Mouse (Mus musculus): ENCODE data around the gene Tnk1. TPM values are rescaled to one million over a fixed set of nuclear protein-coding genes. Genes with fewer than 3 reads are reported as not detected.

Gene Tnk1
- 0.77 and 1.7 TPM in 2 replicates for polyA plus RNA-seq (2016; fragmentation: Nextera tagmentation; extraction: Ambion mirVana)

DNA sequence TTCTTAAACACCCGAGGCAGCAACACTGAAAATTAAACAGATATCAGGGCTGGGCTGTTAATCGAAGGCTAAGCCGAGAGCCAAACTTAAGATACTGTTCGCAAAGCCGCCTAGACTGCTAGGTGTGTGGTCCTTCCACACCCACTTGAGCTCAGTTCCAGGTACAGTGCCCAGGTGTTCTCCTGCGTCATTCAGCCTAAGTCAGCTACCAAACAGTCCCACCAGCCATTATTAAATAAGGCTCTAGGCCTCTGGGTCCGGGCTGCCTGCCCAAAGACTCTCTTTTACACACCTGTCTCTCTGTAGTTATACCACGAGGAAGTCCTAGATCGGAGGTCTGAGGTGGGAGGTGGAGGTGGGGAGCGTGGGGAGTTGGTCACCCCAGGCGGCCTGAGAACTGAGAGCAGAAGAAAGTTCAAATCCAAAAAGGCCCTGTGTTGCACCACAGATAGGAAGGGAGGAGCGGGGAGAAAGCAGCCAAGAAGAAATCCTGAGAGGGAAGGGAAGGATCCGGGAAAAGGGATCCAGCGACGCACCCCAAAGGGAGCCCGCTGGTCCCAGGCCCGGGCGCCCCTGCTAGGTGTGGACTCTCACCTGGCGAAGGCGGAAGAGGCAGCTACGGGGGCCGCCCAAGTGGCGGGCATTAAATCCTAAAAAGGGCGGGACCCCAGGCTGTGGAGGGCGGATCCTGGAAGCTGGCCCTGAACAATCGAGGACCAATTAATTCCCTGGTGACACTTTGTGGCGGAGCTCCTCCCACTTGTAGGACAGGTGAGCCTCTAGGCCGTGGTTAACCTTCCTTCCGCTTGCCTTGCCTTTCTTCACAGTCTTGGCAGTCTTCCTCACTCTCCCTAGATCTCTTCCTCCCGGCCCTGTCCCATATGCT, at the start of gene Tnk1:
Tnk1 (minus strand) TSS at position 618 of the 886 bp plus-strand sequence.
- Histone ChIP-seq H3K27me3 (ENCODE audit: insufficient read depth, poor library complexity, severe bottlenecking) (peaks cover 38% of the 10 kb centered on the region), H3K4me1 (replicated peaks) (peaks cover 25% of the 10 kb centered on the region), H3K4me3 (peak within 1 kb of the TSS; percentile 36), H3K36me3 (no peaks in the 10 kb centered on the region), H3K27ac (0 out of 2 replicates have a peak within 1 kb of the TSS, but pooled peaks have one; percentile 29), H3K9me3 (no peaks in the 10 kb centered on the region)
- 20% methylated on average over 30 of the region's 30 CpGs for WGBS
- DNase-seq (ENCODE audit: low spot score), result no peak

DNA sequence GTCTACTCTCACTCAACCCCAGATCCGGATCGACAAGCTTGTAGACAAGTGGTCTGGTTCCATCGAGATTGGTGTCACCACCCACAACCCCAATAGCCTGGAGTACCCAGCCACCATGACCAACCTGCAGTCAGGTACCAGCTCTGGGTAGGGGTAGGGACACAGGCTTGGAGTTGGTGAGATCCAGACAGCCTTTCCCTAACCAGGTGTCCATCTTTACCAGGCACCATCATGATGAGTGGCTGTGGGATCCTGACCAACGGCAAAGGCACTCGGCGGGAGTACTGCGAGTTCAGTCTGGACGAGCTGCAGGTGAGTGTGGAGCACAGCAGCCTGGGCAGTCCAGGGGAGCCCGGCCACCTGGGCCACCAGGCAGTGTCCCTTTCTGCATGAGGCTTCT, 45.8 kb upstream of the Tnk1 start:
- peak overlapping the region; percentile 18; the same call in 1 of the 2 replicates for H3K4me3 ChIP-seq
- no peak for DNase-seq (ENCODE audit: low spot score)
- H3K27me3 ChIP-seq (ENCODE audit: insufficient read depth, poor library complexity, severe bottlenecking), result no peaks in the 10 kb centered on the region
- H3K9me3 ChIP-seq, result no peaks in the 10 kb centered on the region
- WGBS, result 95% methylated on average over 9 of the region's 9 CpGs
- peaks cover 35% of the 10 kb centered on the region for H3K4me1 ChIP-seq (replicated peaks)
- H3K36me3 ChIP-seq, result peaks cover 65% of the 10 kb centered on the region
- no peak overlapping the region for H3K27ac ChIP-seq

GRCm38 (mm10) chr11:69902972-69903371, 44.4 kb upstream of the Tnk1 start:
- Histone ChIP-seq H3K27me3 (ENCODE audit: insufficient read depth, poor library complexity, severe bottlenecking) (no peaks in the 10 kb centered on the region), H3K9me3 (no peaks in the 10 kb centered on the region), H3K4me1 (replicated peaks) (peaks cover 49% of the 10 kb centered on the region), H3K36me3 (peaks cover 51% of the 10 kb centered on the region), H3K4me3 (peak overlapping the region; percentile 98), H3K27ac (peak overlapping the region; percentile 99; the same call in 1 of the 2 replicates)
- 93% methylated on average over 13 of the region's 13 CpGs for WGBS
- DNase-seq (ENCODE audit: low spot score), result no peak

GRCm38 (mm10) chr11:69901993-69902392, 43.5 kb upstream of the Tnk1 start:
- peaks cover 50% of the 10 kb centered on the region for H3K4me1 ChIP-seq (replicated peaks)
- WGBS, result under 1% methylated on average over 39 of the region's 39 CpGs
- peak overlapping the region; percentile 99 for H3K27ac ChIP-seq
- H3K36me3 ChIP-seq, result peaks cover 41% of the 10 kb centered on the region
- peak overlapping the region; percentile 98 for H3K4me3 ChIP-seq
- no peaks in the 10 kb centered on the region for H3K9me3 ChIP-seq
- H3K27me3 ChIP-seq (ENCODE audit: insufficient read depth, poor library complexity, severe bottlenecking), result no peaks in the 10 kb centered on the region
- peak; percentile 30 for DNase-seq (ENCODE audit: low spot score)

- Histone ChIP-seq H3K36me3 (peaks cover 36% of the 10 kb centered on the region), H3K27ac (peak overlapping the region; percentile 99), H3K4me3 (peak overlapping the region; percentile 98), H3K9me3 (no peaks in the 10 kb centered on the region), H3K27me3 (ENCODE audit: insufficient read depth, poor library complexity, severe bottlenecking) (no peaks in the 10 kb centered on the region), H3K4me1 (replicated peaks) (peaks cover 50% of the 10 kb centered on the region)
- peak; percentile 97 for DNase-seq (ENCODE audit: low spot score)
- WGBS, result under 1% methylated on average over 42 of the region's 42 CpGs
Observed at GRCm38 (mm10) chr11:69901406-69901846, 42.9 kb upstream of the Tnk1 start.

DNA sequence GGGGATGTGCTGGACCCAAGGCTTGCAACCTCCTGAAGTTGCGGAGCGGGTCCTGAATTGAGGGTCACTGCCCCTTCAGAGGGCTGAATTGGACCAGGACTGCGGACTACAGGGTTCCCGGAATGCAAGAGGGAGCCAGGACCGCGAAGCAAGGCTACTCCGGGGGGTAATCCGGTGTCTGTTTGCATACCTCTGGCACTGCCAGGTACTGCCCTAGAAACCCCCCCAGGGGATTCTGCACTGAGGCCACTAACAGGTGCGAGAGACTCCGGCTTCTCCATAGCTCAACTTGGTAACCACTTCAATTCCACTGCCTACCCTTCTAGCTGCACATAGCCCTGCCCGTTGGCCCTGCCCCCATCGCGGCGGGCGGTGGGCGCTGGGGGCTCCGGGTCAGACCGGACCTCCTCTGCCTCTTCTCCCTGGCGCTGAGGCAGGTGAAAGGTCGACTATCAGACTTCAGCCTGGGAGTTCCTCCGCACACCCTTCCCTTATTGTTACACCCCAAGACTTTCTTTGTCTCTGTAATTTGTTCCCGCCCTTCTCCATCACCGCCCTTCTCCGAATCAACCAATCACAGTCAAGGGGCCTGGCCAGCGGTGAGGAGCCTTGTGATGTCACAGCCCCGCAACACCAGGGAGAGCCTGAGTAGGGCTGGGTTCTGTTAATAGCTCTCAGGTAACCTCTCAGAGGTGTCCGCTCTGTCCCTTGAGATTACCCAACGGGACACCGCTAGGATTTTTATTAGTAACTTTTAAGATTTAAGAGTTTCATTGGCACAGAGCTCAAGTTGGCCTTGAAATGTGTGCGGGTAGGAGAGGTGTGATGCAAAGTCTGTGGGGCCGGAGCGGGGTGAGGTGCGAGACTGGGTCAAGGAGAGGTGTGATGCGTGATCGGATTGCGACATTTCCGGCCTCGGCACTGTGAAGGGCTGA, 42.2 kb upstream of the Tnk1 start, which contains the start of the genes 2810408A11Rik and Neurl4:
2810408A11Rik (minus strand) TSS at position 517 of the 935 bp plus-strand sequence.
Neurl4 (plus strand) TSS at position 602 of the 935 bp plus-strand sequence.
- Histone ChIP-seq H3K4me3 (peak within 1 kb of the TSS; percentile 98), H3K27ac (peak within 1 kb of the TSS; percentile 99), H3K27me3 (ENCODE audit: insufficient read depth, poor library complexity, severe bottlenecking) (no peaks in the 10 kb centered on the region), H3K4me1 (replicated peaks) (peaks cover 50% of the 10 kb centered on the region), H3K36me3 (peaks cover 29% of the 10 kb centered on the region), H3K9me3 (no peaks in the 10 kb centered on the region)
- WGBS, result under 1% methylated on average over 38 of the region's 38 CpGs
- peak; percentile 92 for DNase-seq (ENCODE audit: low spot score)

GRCm38 (mm10) chr11:69899870-69900269, 41.3 kb upstream of the Tnk1 start:
- Histone ChIP-seq H3K9me3 (no peaks in the 10 kb centered on the region), H3K27me3 (ENCODE audit: insufficient read depth, poor library complexity, severe bottlenecking) (no peaks in the 10 kb centered on the region), H3K36me3 (peaks cover 20% of the 10 kb centered on the region), H3K4me1 (replicated peaks) (peaks cover 53% of the 10 kb centered on the region), H3K4me3 (peak overlapping the region; percentile 98), H3K27ac (peak overlapping the region; percentile 99)
- 31% methylated on average over 4 of the region's 4 CpGs for WGBS
- no peak for DNase-seq (ENCODE audit: low spot score)

GRCm38 (mm10) chr11:69895291-69895690, 36.8 kb upstream of the Tnk1 start, which contains the start of gene Acap1:
Acap1 (minus strand) TSS chr11:69895539.
- Histone ChIP-seq H3K36me3 (no peaks in the 10 kb centered on the region), H3K27ac (0 out of 2 replicates have a peak within 1 kb of the TSS, but pooled peaks have one; percentile 16), H3K9me3 (no peaks in the 10 kb centered on the region), H3K4me1 (replicated peaks) (peaks cover 33% of the 10 kb centered on the region), H3K27me3 (ENCODE audit: insufficient read depth, poor library complexity, severe bottlenecking) (no peaks in the 10 kb centered on the region), H3K4me3 (no peak within 1 kb of the TSS)
- 75% methylated on average over 4 of the region's 4 CpGs for WGBS
- no peak for DNase-seq (ENCODE audit: low spot score)

DNA sequence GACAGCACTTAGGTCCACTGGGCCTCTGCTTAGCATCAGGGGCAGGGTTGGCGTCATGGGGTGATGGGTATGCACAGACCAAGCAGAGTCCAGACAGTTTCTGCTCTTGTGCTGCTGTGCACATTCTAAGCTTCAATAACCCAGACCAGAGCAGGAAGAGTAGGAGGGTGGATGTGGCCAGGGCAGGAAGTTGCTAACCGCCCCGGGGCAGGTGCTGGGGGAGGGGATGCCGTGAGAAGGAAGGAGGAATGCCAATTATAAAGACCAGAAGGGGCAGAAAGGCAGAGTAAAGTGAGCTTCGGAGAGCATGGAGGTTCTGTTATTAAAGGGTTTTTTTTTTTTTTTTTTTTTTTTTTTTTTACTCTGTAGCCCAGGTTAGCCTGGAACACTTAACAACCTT, 36.1 kb upstream of the Tnk1 start:
- Histone ChIP-seq H3K9me3 (no peaks in the 10 kb centered on the region), H3K27me3 (ENCODE audit: insufficient read depth, poor library complexity, severe bottlenecking) (no peaks in the 10 kb centered on the region), H3K4me3 (no peak overlapping the region), H3K4me1 (replicated peaks) (peaks cover 26% of the 10 kb centered on the region), H3K27ac (no peak overlapping the region), H3K36me3 (no peaks in the 10 kb centered on the region)
- no peak for DNase-seq (ENCODE audit: low spot score)
- 85% methylated on average over 5 of the region's 5 CpGs for WGBS

GRCm38 (mm10) chr11:69891482-69891881, 33.0 kb upstream of the Tnk1 start:
- H3K9me3 ChIP-seq, result no peaks in the 10 kb centered on the region
- no peak overlapping the region for H3K27ac ChIP-seq
- DNase-seq (ENCODE audit: low spot score), result no peak
- H3K4me1 ChIP-seq (replicated peaks), result 0 out of 2 replicates have a peak, but pooled peaks cover 8% of the 10 kb centered on the region
- H3K36me3 ChIP-seq, result no peaks in the 10 kb centered on the region
- H3K4me3 ChIP-seq, result no peak overlapping the region
- WGBS, result 85% methylated on average over 4 of the region's 4 CpGs
- no peaks in the 10 kb centered on the region for H3K27me3 ChIP-seq (ENCODE audit: insufficient read depth, poor library complexity, severe bottlenecking)

- 0 out of 2 replicates have a peak overlapping the region, but pooled peaks have one; percentile 12 for H3K27ac ChIP-seq
- WGBS, result 75% methylated on average over 8 of the region's 8 CpGs
- H3K9me3 ChIP-seq, result no peaks in the 10 kb centered on the region
- H3K27me3 ChIP-seq (ENCODE audit: insufficient read depth, poor library complexity, severe bottlenecking), result peaks cover 5% of the 10 kb centered on the region
- no peak overlapping the region for H3K4me3 ChIP-seq
- peaks cover 16% of the 10 kb centered on the region; the same call in 1 of the 2 replicates for H3K4me1 ChIP-seq (replicated peaks)
- DNase-seq (ENCODE audit: low spot score), result no peak
- H3K36me3 ChIP-seq, result no peaks in the 10 kb centered on the region
Observed at GRCm38 (mm10) chr11:69886907-69887635, 28.5 kb upstream of the Tnk1 start.

GRCm38 (mm10) chr11:69884663-69885062, 26.1 kb upstream of the Tnk1 start:
- Histone ChIP-seq H3K4me1 (replicated peaks) (peaks cover 34% of the 10 kb centered on the region), H3K27me3 (ENCODE audit: insufficient read depth, poor library complexity, severe bottlenecking) (peaks cover 13% of the 10 kb centered on the region), H3K36me3 (no peaks in the 10 kb centered on the region), H3K27ac (peak overlapping the region; percentile 40), H3K9me3 (no peaks in the 10 kb centered on the region), H3K4me3 (no peak overlapping the region)
- 84% methylated on average over 8 of the region's 8 CpGs for WGBS
- DNase-seq (ENCODE audit: low spot score), result no peak
